ENCODE assay signal across 9 mouse cellular contexts in the genomic region with DNA sequence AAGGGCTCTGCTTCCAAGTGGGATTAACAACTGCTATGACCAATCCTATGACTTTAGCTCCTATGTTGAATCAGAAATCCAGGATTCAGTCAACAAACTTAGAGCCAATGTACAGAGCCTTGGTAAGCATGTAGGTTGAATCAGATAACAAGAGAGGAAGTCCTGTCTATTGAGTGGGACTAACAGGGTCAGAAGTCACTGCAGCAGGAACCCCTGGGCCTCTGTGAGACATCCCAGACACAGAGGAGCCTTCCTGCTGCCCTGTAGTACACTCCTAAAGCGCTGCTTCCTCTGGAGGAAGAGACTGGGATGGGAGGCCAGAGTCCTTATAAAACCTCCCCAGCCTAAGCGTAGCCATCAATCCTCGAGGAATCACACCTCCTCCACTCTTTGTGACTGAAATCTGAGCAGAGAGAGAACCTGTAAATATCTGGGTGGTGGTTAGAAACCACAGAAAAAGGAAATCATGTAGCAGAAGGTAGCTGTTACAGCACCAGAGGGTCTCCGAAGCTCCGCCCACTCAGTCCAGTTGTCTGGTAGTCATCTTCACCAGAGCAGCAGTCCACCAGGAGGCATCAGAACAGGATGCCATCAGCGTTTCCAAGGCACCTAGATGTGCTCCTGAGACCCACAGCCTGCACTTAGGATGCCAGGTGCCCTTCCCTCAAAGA. TPM values are rescaled to one million over a fixed set of nuclear protein-coding genes. Genes with fewer than 3 reads are reported as not detected.
DNase-seq lines count a peak whose midpoint lies in the region; ATAC-seq and TF ChIP-seq lines count a peak whose summit lies in the region.
"Had no signal": no experiment of that assay in that cellular context is flagged by ENCODE, and none has a peak within 500 bp of the region (broad histone marks: within the 10 kb centered on the region; RNA-seq: fewer than 3 reads in every experiment).

No protein-coding gene starts in this region.

- intact Hi-C loops in heart, postnatal 10 days (cut with DNase I) = no loop called here

- no peak for TF ChIP-seq CTCF in heart, postnatal 0 days (IDR thresholded peaks at IDR 0.05; ENCODE audit: low read depth)

- H3K27me3 ChIP-seq in heart, postnatal 0 days (ENCODE audit: control insufficient read depth, insufficient read depth, low read length) = no peaks in the 10 kb centered on the region
- H3K27me3 ChIP-seq in liver, embryonic 16.5 days (ENCODE audit: control insufficient read depth, insufficient read depth, low read depth, low read length) = no peaks in the 10 kb centered on the region
- no peaks in the 10 kb centered on the region for H3K27me3 ChIP-seq in midbrain, embryonic 11.5 days (ENCODE audit: control insufficient read depth, insufficient read depth, low read length)

- peaks cover 53% of the 10 kb centered on the region for H3K4me1 ChIP-seq in heart, postnatal 0 days (ENCODE audit: control insufficient read depth, insufficient read depth)
- peaks cover 9% of the 10 kb centered on the region for H3K4me1 ChIP-seq in liver, embryonic 16.5 days (ENCODE audit: control insufficient read depth, low read depth, low read length)
- peaks cover 15% of the 10 kb centered on the region for H3K4me1 ChIP-seq in midbrain, embryonic 11.5 days (ENCODE audit: control insufficient read depth, insufficient read depth, low read length)

- no peaks in the 10 kb centered on the region for H3K9me3 ChIP-seq in heart, postnatal 0 days (replicated peaks; ENCODE audit: control insufficient read depth, low read length)
- no peaks in the 10 kb centered on the region for H3K9me3 ChIP-seq in liver, embryonic 16.5 days (replicated peaks; ENCODE audit: control insufficient read depth, low read length)
- H3K9me3 ChIP-seq in midbrain, embryonic 11.5 days (ENCODE audit: control insufficient read depth, low read length) = no peaks in the 10 kb centered on the region

- 0 out of 2 replicates have a peak overlapping the region, but pooled peaks have one; percentile 13 for H3K9ac ChIP-seq in heart, postnatal 0 days (replicated peaks; ENCODE audit: low read depth, low read length)
- H3K9ac ChIP-seq in liver, embryonic 16.5 days (ENCODE audit: low read depth, low read length) = no peak overlapping the region
- H3K9ac ChIP-seq in midbrain, embryonic 11.5 days (ENCODE audit: low read length) = no peak overlapping the region

- H3K36me3 ChIP-seq in heart, postnatal 0 days (replicated peaks; ENCODE audit: control insufficient read depth, insufficient read depth, low read length) = no peaks in the 10 kb centered on the region
- no peaks in the 10 kb centered on the region for H3K36me3 ChIP-seq in liver, embryonic 16.5 days (ENCODE audit: control insufficient read depth, insufficient read depth)
- H3K36me3 ChIP-seq in midbrain, embryonic 11.5 days (ENCODE audit: control insufficient read depth, insufficient read depth, low read length) = no peaks in the 10 kb centered on the region

- H3K27ac ChIP-seq in heart, postnatal 0 days (ENCODE audit: low read depth) = peak overlapping the region; percentile 78
- H3K27ac ChIP-seq in liver, embryonic 16.5 days (ENCODE audit: low read length) = peak overlapping the region; percentile 19; the same call in 1 of the 2 replicates
- H3K27ac ChIP-seq in midbrain, embryonic 11.5 days (ENCODE audit: low read depth, low read length) = no peak overlapping the region

- peak; percentile 92 for TF ChIP-seq EP300 in heart, postnatal 0 days (IDR thresholded peaks at IDR 0.05; ENCODE audit: low read depth)

- H3K4me3 ChIP-seq in heart, postnatal 0 days (ENCODE audit: low read depth, low read length) = no peak overlapping the region
- H3K4me3 ChIP-seq in liver, embryonic 16.5 days (ENCODE audit: low read depth, low read length) = no peak overlapping the region
- no peak overlapping the region for H3K4me3 ChIP-seq in midbrain, embryonic 11.5 days (ENCODE audit: low read depth, low read length)
- H3K4me3 ChIP-seq: erythroblast, embryonic 14.5 days had no signal

- WGBS in heart, postnatal 0 days = 60% methylated on average over 6 of the region's 6 CpGs
- 20% methylated on average over 6 of the region's 6 CpGs for WGBS in liver, embryonic 16.5 days (ENCODE audit: insufficient replicate concordance)
- 78% methylated on average over 6 of the region's 6 CpGs for whole genome bisulfite sequencing in midbrain, embryonic 11.5 days

- no peak overlapping the region for H3K4me2 ChIP-seq in heart, postnatal 0 days (ENCODE audit: low read depth, low read length)
- no peak overlapping the region for H3K4me2 ChIP-seq in liver, embryonic 16.5 days (ENCODE audit: low read depth, low read length)
- no peak overlapping the region for H3K4me2 ChIP-seq in midbrain, embryonic 11.5 days

- ATAC-seq in heart, postnatal 0 days (ENCODE audit: insufficient read depth, low read depth) = peak; percentile 72
- peak; percentile 68 for ATAC-seq in liver, embryonic 16.5 days (ENCODE audit: low read depth)
- no peak for ATAC-seq in midbrain, embryonic 11.5 days (ENCODE audit: low FRiP score)

- peak; percentile 98 for DNase-seq in heart, adult 11 months
- no peak for DNase-seq in heart, postnatal 10 days
- peak; percentile 75 for DNase-seq in CD4-positive, CD25-positive, alpha-beta regulatory T cell, adult 2 months (ENCODE audit: low read depth, low spot score)
- no peak for DNase-seq in heart, postnatal 0 days (ENCODE audit: low spot score)
- DNase-seq in layer of hippocampus, postnatal 10 days (ENCODE audit: low spot score in 2 of 2) = no peak
- DNase-seq in midbrain, embryonic 11.5 days (ENCODE audit: low spot score, missing footprints) = no peak
- no peak for DNase-seq in adrenal gland, postnatal 10 days

RNA-seq across cellular contexts. Expression of a gene that starts 11.7 kb away (rescaled TPM):
- total RNA-seq in heart, postnatal 10 days (2021) = 10 to 100 TPM; 51.2 to 59.7 TPM
- total RNA-seq in heart, postnatal 0 days (2014; rRNA removed; ENCODE audit: low replicate concordance) = 49.8 and 50.1 TPM in 2 replicates
- polyA plus RNA-seq in heart, postnatal 0 days (2015; fragmentation: Nextera tagmentation; extraction: Ambion mirVana) = 21.4 TPM in 2 replicates
- polyA plus RNA-seq in liver, embryonic 16.5 days (2015; fragmentation: Nextera tagmentation; extraction: Ambion mirVana) = 3.9 and 4.1 TPM in 2 replicates
- 10 to 100 TPM; 59.3 to 63.5 TPM for total RNA-seq in layer of hippocampus, postnatal 10 days (2021)
- polyA plus RNA-seq in midbrain, embryonic 11.5 days (2014; fragmentation: Nextera tagmentation; extraction: Ambion mirVana) = 12.3 and 12.8 TPM in 2 replicates
- total RNA-seq in adrenal gland, postnatal 10 days (2021) = 10 to 100 TPM; 51.0 to 56.2 TPM

RNA-seq across cellular contexts. Expression of a gene that starts 53.4 kb away (rescaled TPM):
- 10 to 100 TPM; 13.9 TPM for total RNA-seq in heart, postnatal 10 days (2021)
- total RNA-seq in heart, postnatal 0 days (2014; rRNA removed; ENCODE audit: low replicate concordance) = 10.4 and 18.3 TPM in 2 replicates
- 5.5 and 6.6 TPM in 2 replicates for polyA plus RNA-seq in heart, postnatal 0 days (2015; fragmentation: Nextera tagmentation; extraction: Ambion mirVana)
- polyA plus RNA-seq in liver, embryonic 16.5 days (2015; fragmentation: Nextera tagmentation; extraction: Ambion mirVana) = 4.9 and 5.7 TPM in 2 replicates
- total RNA-seq in layer of hippocampus, postnatal 10 days (2021) = 10 to 100 TPM; 23.2 to 26.7 TPM
- polyA plus RNA-seq in midbrain, embryonic 11.5 days (2014; fragmentation: Nextera tagmentation; extraction: Ambion mirVana) = 8.7 and 9.0 TPM in 2 replicates
- 10 to 100 TPM; 18.1 to 20.3 TPM for total RNA-seq in adrenal gland, postnatal 10 days (2021)

Comparison
In these comparisons a context has a peak if more than half of its experiments do, and no peak if none do; other contexts are left out.
1. DNase-seq: peak in heart, adult 11 months (single experiment) and CD4-positive, CD25-positive, alpha-beta regulatory T cell, adult 2 months (single experiment); none in heart, postnatal 10 days (0 of 2), heart, postnatal 0 days (single experiment), layer of hippocampus, postnatal 10 days (0 of 2), midbrain, embryonic 11.5 days (single experiment) and adrenal gland, postnatal 10 days (single experiment).